7 mouse cellular contexts compared by ENCODE assay signal in genomic region chr4:40720910-40721309, GRCm38 (mm10). TPM values are rescaled to one million over a fixed set of nuclear protein-coding genes. Genes with fewer than 3 reads are reported as not detected.
DNase-seq lines count a peak whose midpoint lies in the region; ATAC-seq and TF ChIP-seq lines count a peak whose summit lies in the region.

No protein-coding gene starts in this region.

- no peak for DNase-seq in left cerebral cortex, adult 2 months (ENCODE audit: extremely low spot score in 1 of 2, low spot score in 2 of 2)
- no peak for DNase-seq in left cerebral cortex, adult 18-20 months (ENCODE audit: low spot score in 2 of 2)
- no peak for DNase-seq in embryonic facial prominence, embryonic 10.5 days (ENCODE audit: low spot score)
- DNase-seq in limb, embryonic 14.5 days (ENCODE audit: low spot score), result no peak
- no peak for DNase-seq in B cell, adult 2 months
- no peak for DNase-seq in layer of hippocampus, adult 9-11 months

- H3K4me3 ChIP-seq in left cerebral cortex, adult 2 months, result no peak overlapping the region
- no peak overlapping the region for H3K4me3 ChIP-seq in embryonic facial prominence, embryonic 10.5 days
- H3K4me3 ChIP-seq in limb, embryonic 14.5 days (replicated peaks; ENCODE audit: low read length), result no peak overlapping the region
- H3K4me3 ChIP-seq in stomach, embryonic 14.5 days (ENCODE audit: low read depth, low read length), result no peak overlapping the region

- H3K9me3 ChIP-seq in embryonic facial prominence, embryonic 10.5 days, result no peaks in the 10 kb centered on the region
- H3K9me3 ChIP-seq in limb, embryonic 14.5 days (ENCODE audit: control insufficient read depth, low read length), result no peaks in the 10 kb centered on the region
- no peaks in the 10 kb centered on the region for H3K9me3 ChIP-seq in stomach, embryonic 14.5 days (ENCODE audit: control insufficient read depth, low read depth, low read length)

- H3K36me3 ChIP-seq in embryonic facial prominence, embryonic 10.5 days (replicated peaks), result peaks cover 20% of the 10 kb centered on the region
- peaks cover 14% of the 10 kb centered on the region for H3K36me3 ChIP-seq in limb, embryonic 14.5 days (ENCODE audit: control insufficient read depth, insufficient read depth, low read length)
- peaks cover 14% of the 10 kb centered on the region for H3K36me3 ChIP-seq in stomach, embryonic 14.5 days (ENCODE audit: control insufficient read depth, insufficient read depth, low read length)

- TF ChIP-seq POLR2A in limb, embryonic 14.5 days (IDR thresholded peaks at IDR 0.05; ENCODE audit: borderline replicate concordance, extremely low read depth, insufficient read depth, insufficient read length), result no peak

- H3K27me3 ChIP-seq in embryonic facial prominence, embryonic 10.5 days (replicated peaks; ENCODE audit: low read depth, poor library complexity, severe bottlenecking), result no peaks in the 10 kb centered on the region
- no peaks in the 10 kb centered on the region for H3K27me3 ChIP-seq in limb, embryonic 14.5 days (ENCODE audit: control insufficient read depth, insufficient read depth, low read length)
- H3K27me3 ChIP-seq in stomach, embryonic 14.5 days (ENCODE audit: control insufficient read depth, insufficient read depth, low read length), result no peaks in the 10 kb centered on the region

- intact Hi-C loops in left cerebral cortex, adult 2 months (cut with DNase I), result no loop called here

- H3K4me2 ChIP-seq in limb, embryonic 14.5 days (replicated peaks; ENCODE audit: low read depth, low read length, severe bottlenecking), result 0 out of 2 replicates have a peak overlapping the region, but pooled peaks have one; percentile 57
- H3K4me2 ChIP-seq in stomach, embryonic 14.5 days (replicated peaks; ENCODE audit: low read depth, low read length), result no peak overlapping the region

- H3K9ac ChIP-seq in limb, embryonic 14.5 days (ENCODE audit: low read depth, low read length, severe bottlenecking), result no peak overlapping the region
- no peak overlapping the region for H3K9ac ChIP-seq in stomach, embryonic 14.5 days (replicated peaks; ENCODE audit: low read depth, low read length)

- 93% methylated on average over 8 of the region's 8 CpGs for WGBS in embryonic facial prominence, embryonic 10.5 days
- 90% methylated on average over 8 of the region's 8 CpGs for WGBS in limb, embryonic 14.5 days
- WGBS in stomach, embryonic 14.5 days, result 95% methylated on average over 8 of the region's 8 CpGs

- peaks cover 38% of the 10 kb centered on the region for H3K4me1 ChIP-seq in embryonic facial prominence, embryonic 10.5 days
- H3K4me1 ChIP-seq in limb, embryonic 14.5 days (ENCODE audit: control insufficient read depth, insufficient read depth, low read length), result peaks cover 27% of the 10 kb centered on the region
- H3K4me1 ChIP-seq in stomach, embryonic 14.5 days (ENCODE audit: control insufficient read depth, insufficient read depth, low read length), result peaks cover 18% of the 10 kb centered on the region

- no peak for TF ChIP-seq CTCF in left cerebral cortex, adult 2 months (IDR thresholded peaks at IDR 0.05)

- ATAC-seq in limb, embryonic 14.5 days (ENCODE audit: low FRiP score, low read depth), result no peak
- no peak for ATAC-seq in stomach, embryonic 14.5 days (ENCODE audit: insufficient number of reproducible peaks, insufficient read depth, low FRiP score, low read depth)

- H3K27ac ChIP-seq in left cerebral cortex, adult 2 months, result peak overlapping the region; percentile 100
- 0 out of 2 replicates have a peak overlapping the region, but pooled peaks have one; percentile 100 for H3K27ac ChIP-seq in embryonic facial prominence, embryonic 10.5 days (replicated peaks)
- peak overlapping the region; percentile 99; the same call in 1 of the 2 replicates for H3K27ac ChIP-seq in limb, embryonic 14.5 days (replicated peaks; ENCODE audit: low read depth, low read length)
- H3K27ac ChIP-seq in stomach, embryonic 14.5 days (ENCODE audit: low read length), result peak overlapping the region; percentile 100

RNA-seq across cellular contexts. Expression of gene Dnaja1, which starts 1.0 kb away (rescaled TPM):
- 100 to 1,000 TPM; 282 to 289 TPM for total RNA-seq in left cerebral cortex, adult 2 months (2021)
- 100 to 1,000 TPM; 295 to 302 TPM for total RNA-seq in left cerebral cortex, adult 18-20 months (2021)
- 608 and 633 TPM in 2 replicates for polyA plus RNA-seq in embryonic facial prominence, embryonic 10.5 days (2016; fragmentation: Nextera tagmentation; extraction: Ambion mirVana)
- polyA plus RNA-seq in limb, embryonic 14.5 days (2012; rRNA removed), result 47.3 and 96.6 TPM in 2 replicates
- 343 and 345 TPM in 2 replicates for polyA plus RNA-seq in limb, embryonic 14.5 days (2014; fragmentation: Nextera tagmentation; extraction: Ambion mirVana)
- polyA plus RNA-seq in stomach, embryonic 14.5 days (2014; fragmentation: Nextera tagmentation; extraction: Ambion mirVana), result 370 and 388 TPM in 2 replicates

RNA-seq across cellular contexts. Expression of gene Aptx, which starts 17.9 kb away (rescaled TPM):
- 10 to 100 TPM; 30.0 to 32.2 TPM for total RNA-seq in left cerebral cortex, adult 2 months (2021)
- total RNA-seq in left cerebral cortex, adult 18-20 months (2021), result 10 to 100 TPM; 29.7 to 34.8 TPM
- polyA plus RNA-seq in embryonic facial prominence, embryonic 10.5 days (2016; fragmentation: Nextera tagmentation; extraction: Ambion mirVana), result 35.0 and 35.1 TPM in 2 replicates
- 15.6 and 18.8 TPM in 2 replicates for polyA plus RNA-seq in limb, embryonic 14.5 days (2012; rRNA removed)
- 28.6 and 29.9 TPM in 2 replicates for polyA plus RNA-seq in limb, embryonic 14.5 days (2014; fragmentation: Nextera tagmentation; extraction: Ambion mirVana)
- 25.3 and 29.4 TPM in 2 replicates for polyA plus RNA-seq in stomach, embryonic 14.5 days (2014; fragmentation: Nextera tagmentation; extraction: Ambion mirVana)

RNA-seq across cellular contexts. Expression of gene Smu1, which starts 36.8 kb away (rescaled TPM):
- total RNA-seq in left cerebral cortex, adult 2 months (2021), result 10 to 100 TPM; 47.3 to 53.0 TPM
- total RNA-seq in left cerebral cortex, adult 18-20 months (2021), result 10 to 100 TPM; 47.7 to 52.2 TPM
- 190 and 192 TPM in 2 replicates for polyA plus RNA-seq in embryonic facial prominence, embryonic 10.5 days (2016; fragmentation: Nextera tagmentation; extraction: Ambion mirVana)
- 67.4 and 73.4 TPM in 2 replicates for polyA plus RNA-seq in limb, embryonic 14.5 days (2012; rRNA removed)
- 140 and 143 TPM in 2 replicates for polyA plus RNA-seq in limb, embryonic 14.5 days (2014; fragmentation: Nextera tagmentation; extraction: Ambion mirVana)
- 146 TPM in 2 replicates for polyA plus RNA-seq in stomach, embryonic 14.5 days (2014; fragmentation: Nextera tagmentation; extraction: Ambion mirVana)
